Mouse (Mus musculus) small intestine, adult 2 months (tissue): ENCODE measurements around the gene Sfswap.

Source experiments
- CTCF ChIP-seq: fragments of 200-500 bp; IDR thresholded peaks from 2 replicates; pipeline ENCODE4 v1.5.1; 2012; ENCODE audit warnings: low read depth, mild to moderate bottlenecking, control low read depth, inconsistent platforms, low read length, moderate library complexity, mixed read lengths; ENCODE audit not compliant: insufficient replicate concordance, insufficient read length; ENCODE audit errors: extremely low read depth
- POLR2A ChIP-seq: fragments of 200-500 bp; IDR thresholded peaks from 2 replicates; pipeline ENCODE4 v1.6.1; 2012; ENCODE audit warnings: low read depth, mild to moderate bottlenecking, control low read depth, inconsistent platforms, low read length, moderate library complexity

DNA sequence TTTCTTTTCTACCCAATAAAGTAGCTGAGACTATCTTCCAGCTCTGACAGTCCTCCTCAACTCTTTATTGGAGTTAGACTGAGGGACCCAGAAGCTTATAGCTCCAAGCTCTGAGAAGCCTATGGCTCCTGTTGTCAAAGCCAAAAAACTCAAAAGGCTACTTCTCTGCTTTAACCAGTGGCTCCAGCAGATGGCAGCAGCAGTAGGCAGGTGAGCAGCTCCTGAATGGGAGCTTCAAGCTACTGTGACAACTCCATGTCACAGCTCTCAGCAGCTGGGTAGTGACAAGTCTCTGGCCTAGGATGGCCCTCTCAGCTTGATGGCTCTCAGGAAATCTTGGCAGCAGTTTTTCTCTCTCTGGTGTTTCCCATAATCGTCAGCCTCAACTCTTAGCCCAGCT lies 110.0 kb downstream of the Sfswap start:
- TF ChIP-seq CTCF: peak; percentile 63; the same call in 1 of the 2 replicates
- TF ChIP-seq POLR2A: no peak
